16 mouse cellular contexts compared by ENCODE assay signal in genomic region chr4:133227636-133228035, GRCm38 (mm10). TPM values are rescaled to one million over a fixed set of nuclear protein-coding genes. Genes with fewer than 3 reads are reported as not detected.
DNase-seq lines count a peak whose midpoint lies in the region; ATAC-seq lines count a peak whose summit lies in the region.
"Had no signal": no experiment of that assay in that cellular context is flagged by ENCODE, and none has a peak within 500 bp of the region (broad histone marks: within the 10 kb centered on the region; RNA-seq: fewer than 3 reads in every experiment).

No protein-coding gene starts in this region.

- no peak overlapping the region for H3K4me2 ChIP-seq in heart, embryonic 12.5 days
- H3K4me2 ChIP-seq: forebrain, embryonic 12.5 days; liver, embryonic 11.5 days; lung, embryonic 14.5 days; neural tube, embryonic 13.5 days had no signal

- H3K36me3 ChIP-seq in heart, embryonic 12.5 days, result no peaks in the 10 kb centered on the region
- H3K36me3 ChIP-seq: forebrain, embryonic 12.5 days; neural tube, embryonic 13.5 days had no signal

- intact Hi-C loops in left cerebral cortex, postnatal 4 days (cut with DNase I), result no loop called here
- intact Hi-C loops in left cerebral cortex, postnatal 36 days (cut with DNase I), result no loop called here

- H3K4me1 ChIP-seq in heart, embryonic 12.5 days (replicated peaks), result peaks cover 3% of the 10 kb centered on the region; the same call in 1 of the 2 replicates

- H3K27ac ChIP-seq in heart, embryonic 12.5 days (ENCODE audit: poor library complexity, severe bottlenecking), result no peak overlapping the region
- H3K27ac ChIP-seq: forebrain, embryonic 12.5 days; heart, adult 2 months; macrophage; neural tube, embryonic 13.5 days had no signal

- WGBS in heart, embryonic 12.5 days, result 76% methylated on average over 8 of the region's 8 CpGs

- H3K9me3 ChIP-seq in heart, embryonic 12.5 days (replicated peaks), result no peaks in the 10 kb centered on the region; the same call in 1 of the 2 replicates
- H3K9me3 ChIP-seq: forebrain, embryonic 12.5 days; neural tube, embryonic 13.5 days had no signal

- no peak overlapping the region for H3K4me3 ChIP-seq in heart, embryonic 12.5 days
- H3K4me3 ChIP-seq: forebrain, embryonic 12.5 days; heart, adult 2 months; neural tube, embryonic 13.5 days had no signal

- no peak for ATAC-seq in heart, embryonic 12.5 days (ENCODE audit: insufficient number of reproducible peaks, low FRiP score)

- DNase-seq in heart, adult 11 months, result peak; percentile 90
- DNase-seq in left cerebral cortex, postnatal 4 days, result peak; percentile 59
- no peak for DNase-seq in left cerebral cortex, postnatal 36 days (ENCODE audit: low spot score in 2 of 2)
- peak; percentile 21 for DNase-seq in MN1 (ENCODE audit: low spot score)
- peak; percentile 56 for DNase-seq in embryo, embryonic 11 days
- DNase-seq in right cerebral cortex, postnatal 14 days, result no peak
- DNase-seq: cerebellum, postnatal 36 days; heart, adult 2 months; lung, embryonic 14.5 days had no signal

- no peak overlapping the region; the same call in 1 of the 2 replicates for H3K9ac ChIP-seq in heart, embryonic 12.5 days
- H3K9ac ChIP-seq: forebrain, embryonic 12.5 days; lung, embryonic 14.5 days; neural tube, embryonic 13.5 days had no signal

- H3K27me3 ChIP-seq in heart, embryonic 12.5 days (replicated peaks), result peaks cover 3% of the 10 kb centered on the region

RNA-seq across cellular contexts. Expression of gene Map3k6, which starts 13.0 kb away (rescaled TPM):
- 2.3 and 3.2 TPM in 2 replicates for polyA plus RNA-seq in heart, embryonic 12.5 days (2016; fragmentation: Nextera tagmentation; extraction: Ambion mirVana)
- total RNA-seq in left cerebral cortex, postnatal 4 days (2021), result 1 to 10 TPM; 3.0 to 3.3 TPM
- total RNA-seq in left cerebral cortex, postnatal 36 days (2021), result 1 to 10 TPM; 6.8 to 8.1 TPM

RNA-seq across cellular contexts. Expression of gene Gpr3, which starts 15.3 kb away (rescaled TPM):
- 0.27 and 0.37 TPM in 2 replicates for polyA plus RNA-seq in heart, embryonic 12.5 days (2016; fragmentation: Nextera tagmentation; extraction: Ambion mirVana)
- 1 to 10 TPM; 2.0 to 2.1 TPM for total RNA-seq in left cerebral cortex, postnatal 4 days (2021)
- 1 to 10 TPM; 8.1 to 8.5 TPM for total RNA-seq in left cerebral cortex, postnatal 36 days (2021)
- polyA plus RNA-seq: liver, embryonic 11.5 days; lung, embryonic 14.5 days; macrophage; stomach, embryonic 14.5 days; thymus, postnatal 0 days had no signal

RNA-seq across cellular contexts. Expression of gene Cd164l2, which starts 15.7 kb away (rescaled TPM):
- polyA plus RNA-seq in heart, embryonic 12.5 days (2016; fragmentation: Nextera tagmentation; extraction: Ambion mirVana), result 0.34 TPM in 1 of 2 replicates, not detected in the other
- total RNA-seq in left cerebral cortex, postnatal 4 days (2021), result 1 to 10 TPM in 1 of 2 experiments, under 1 TPM in 1; 0.72 to 1.8 TPM
- 1 to 10 TPM; 4.9 to 10.0 TPM for total RNA-seq in left cerebral cortex, postnatal 36 days (2021)
- total RNA-seq: heart, adult 2 months had no signal
- polyA plus RNA-seq: macrophage had no signal

RNA-seq across cellular contexts. Expression of gene Sytl1, which starts 35.3 kb away (rescaled TPM):
- polyA plus RNA-seq in heart, embryonic 12.5 days (2016; fragmentation: Nextera tagmentation; extraction: Ambion mirVana), result 0.41 and 0.47 TPM in 2 replicates
- total RNA-seq in left cerebral cortex, postnatal 4 days (2021), result under 1 TPM; 0.42 to 0.44 TPM
- 1 to 10 TPM; 2.2 to 2.3 TPM for total RNA-seq in left cerebral cortex, postnatal 36 days (2021)
- polyA plus RNA-seq: macrophage had no signal

RNA-seq across cellular contexts. Expression of gene Tmem222, which starts 50.0 kb away (rescaled TPM):
- 52.4 and 55.2 TPM in 2 replicates for polyA plus RNA-seq in heart, embryonic 12.5 days (2016; fragmentation: Nextera tagmentation; extraction: Ambion mirVana)
- 10 to 100 TPM; 73.7 to 74.9 TPM for total RNA-seq in left cerebral cortex, postnatal 4 days (2021)
- total RNA-seq in left cerebral cortex, postnatal 36 days (2021), result 10 to 100 TPM; 87.9 to 96.5 TPM

Comparison
In these comparisons a context has a peak if more than half of its experiments do, and no peak if none do; other contexts are left out.
1. DNase-seq: peak in heart, adult 11 months (single experiment), left cerebral cortex, postnatal 4 days (single experiment), MN1 (single experiment) and embryo, embryonic 11 days (single experiment); none in left cerebral cortex, postnatal 36 days (0 of 2) and right cerebral cortex, postnatal 14 days (single experiment).